Comparison of ENCODE assay signal across 24 mouse cellular contexts in genomic region chr1:51897160-51897572, GRCm38 (mm10). TPM values are rescaled to one million over a fixed set of nuclear protein-coding genes. Genes with fewer than 3 reads are reported as not detected.
DNase-seq lines count a peak whose midpoint lies in the region; ATAC-seq lines count a peak whose summit lies in the region.
"Had no signal": no experiment of that assay in that cellular context is flagged by ENCODE, and none has a peak within 500 bp of the region (broad histone marks: within the 10 kb centered on the region; RNA-seq: fewer than 3 reads in every experiment).

No protein-coding gene starts in this region.

- peaks cover 21% of the 10 kb centered on the region for H3K4me1 ChIP-seq in kidney, embryonic 14.5 days (ENCODE audit: control insufficient read depth, insufficient read depth, low read length)
- H3K4me1 ChIP-seq in midbrain, embryonic 12.5 days: peaks cover 32% of the 10 kb centered on the region
- H3K4me1 ChIP-seq in midbrain, embryonic 15.5 days: peaks cover 9% of the 10 kb centered on the region; the same call in 1 of the 2 replicates
- H3K4me1 ChIP-seq in embryonic facial prominence, embryonic 14.5 days (ENCODE audit: control insufficient read depth, insufficient read depth, low read length): peaks cover 32% of the 10 kb centered on the region
- H3K4me1 ChIP-seq in forebrain, embryonic 15.5 days: peaks cover 19% of the 10 kb centered on the region

- H3K36me3 ChIP-seq in kidney, embryonic 14.5 days (ENCODE audit: control insufficient read depth, insufficient read depth, low read length): no peaks in the 10 kb centered on the region
- H3K36me3 ChIP-seq in midbrain, embryonic 12.5 days: no peaks in the 10 kb centered on the region
- no peaks in the 10 kb centered on the region for H3K36me3 ChIP-seq in midbrain, embryonic 15.5 days (replicated peaks)
- H3K36me3 ChIP-seq in embryonic facial prominence, embryonic 14.5 days (ENCODE audit: control insufficient read depth, insufficient read depth, low read length): no peaks in the 10 kb centered on the region
- no peaks in the 10 kb centered on the region for H3K36me3 ChIP-seq in forebrain, embryonic 15.5 days
- H3K36me3 ChIP-seq: heart, embryonic 12.5 days; hindbrain, embryonic 10.5 days; limb, embryonic 15.5 days; liver, embryonic 15.5 days had no signal

- H3K27me3 ChIP-seq in kidney, embryonic 14.5 days (ENCODE audit: control insufficient read depth, insufficient read depth, low read length): no peaks in the 10 kb centered on the region
- H3K27me3 ChIP-seq in midbrain, embryonic 12.5 days: no peaks in the 10 kb centered on the region
- no peaks in the 10 kb centered on the region for H3K27me3 ChIP-seq in midbrain, embryonic 15.5 days (replicated peaks)
- H3K27me3 ChIP-seq in embryonic facial prominence, embryonic 14.5 days (replicated peaks; ENCODE audit: control insufficient read depth, insufficient read depth, low read length): no peaks in the 10 kb centered on the region
- no peaks in the 10 kb centered on the region for H3K27me3 ChIP-seq in forebrain, embryonic 15.5 days
- H3K27me3 ChIP-seq: heart, embryonic 12.5 days; limb, embryonic 15.5 days; liver, embryonic 15.5 days had no signal

- H3K4me3 ChIP-seq in kidney, embryonic 14.5 days (ENCODE audit: low read length): no peak overlapping the region
- no peak overlapping the region for H3K4me3 ChIP-seq in midbrain, embryonic 12.5 days
- no peak overlapping the region for H3K4me3 ChIP-seq in midbrain, embryonic 15.5 days
- no peak overlapping the region for H3K4me3 ChIP-seq in embryonic facial prominence, embryonic 14.5 days (ENCODE audit: low read depth, low read length)
- H3K4me3 ChIP-seq in forebrain, embryonic 15.5 days: no peak overlapping the region
- H3K4me3 ChIP-seq: heart, embryonic 12.5 days; hindbrain, embryonic 10.5 days; limb, embryonic 15.5 days; liver, embryonic 15.5 days had no signal

- no peak overlapping the region for H3K9ac ChIP-seq in kidney, embryonic 14.5 days (ENCODE audit: low read depth, low read length)
- no peak overlapping the region for H3K9ac ChIP-seq in midbrain, embryonic 12.5 days (replicated peaks)
- H3K9ac ChIP-seq in midbrain, embryonic 15.5 days: no peak overlapping the region
- no peak overlapping the region for H3K9ac ChIP-seq in embryonic facial prominence, embryonic 14.5 days (ENCODE audit: low read depth, low read length)
- no peak overlapping the region for H3K9ac ChIP-seq in forebrain, embryonic 15.5 days (replicated peaks)
- H3K9ac ChIP-seq: heart, embryonic 12.5 days; limb, embryonic 15.5 days; liver, embryonic 15.5 days had no signal

- WGBS in kidney, embryonic 14.5 days: 59% methylated on average over 6 of the region's 6 CpGs
- 55% methylated on average over 6 of the region's 6 CpGs for WGBS in midbrain, embryonic 12.5 days
- 26% methylated on average over 6 of the region's 6 CpGs for WGBS in midbrain, embryonic 15.5 days
- 45% methylated on average over 5 of the region's 6 CpGs for WGBS in embryonic facial prominence, embryonic 14.5 days
- WGBS in forebrain, embryonic 15.5 days: 22% methylated on average over 5 of the region's 6 CpGs

- H3K4me2 ChIP-seq in kidney, embryonic 14.5 days (replicated peaks; ENCODE audit: low read depth, low read length): no peak overlapping the region
- H3K4me2 ChIP-seq in midbrain, embryonic 12.5 days (replicated peaks): no peak overlapping the region
- H3K4me2 ChIP-seq in midbrain, embryonic 15.5 days: no peak overlapping the region
- no peak overlapping the region for H3K4me2 ChIP-seq in embryonic facial prominence, embryonic 14.5 days (ENCODE audit: low read depth, low read length)
- no peak overlapping the region for H3K4me2 ChIP-seq in forebrain, embryonic 15.5 days (replicated peaks)
- H3K4me2 ChIP-seq: heart, embryonic 12.5 days; limb, embryonic 15.5 days; liver, embryonic 15.5 days had no signal

- no peak overlapping the region for H3K27ac ChIP-seq in kidney, embryonic 14.5 days (ENCODE audit: low read depth, low read length)
- H3K27ac ChIP-seq in midbrain, embryonic 12.5 days (replicated peaks): no peak overlapping the region
- no peak overlapping the region for H3K27ac ChIP-seq in midbrain, embryonic 15.5 days
- H3K27ac ChIP-seq in embryonic facial prominence, embryonic 14.5 days (replicated peaks; ENCODE audit: low read depth, low read length): 0 out of 2 replicates have a peak overlapping the region, but pooled peaks have one; percentile 8
- no peak overlapping the region; the same call in 1 of the 2 replicates for H3K27ac ChIP-seq in forebrain, embryonic 15.5 days (replicated peaks)
- H3K27ac ChIP-seq: hindbrain, embryonic 10.5 days; limb, embryonic 15.5 days; liver, embryonic 15.5 days; stomach, postnatal 0 days had no signal

- peak; percentile 28; the same call in 1 of the 2 replicates for ATAC-seq in kidney, embryonic 14.5 days (ENCODE audit: low FRiP score, low TSS enrichment)
- ATAC-seq in midbrain, embryonic 12.5 days (ENCODE audit: low FRiP score, low read depth): peak; percentile 39
- ATAC-seq in midbrain, embryonic 15.5 days (replicated peaks): no peak
- peak; percentile 64 for ATAC-seq in embryonic facial prominence, embryonic 14.5 days (ENCODE audit: low read depth)
- ATAC-seq in forebrain, embryonic 15.5 days (replicated peaks): peak; percentile 49
- ATAC-seq: inflammation-experienced regulatory T-cells, adult 6 months had no signal

- no peak for DNase-seq in kidney, adult 8-10 months
- DNase-seq in embryonic facial prominence, embryonic 14.5 days (ENCODE audit: low spot score): peak; percentile 56
- DNase-seq in layer of hippocampus, adult 11-12 months (ENCODE audit: low spot score): no peak
- DNase-seq: adrenal gland, adult 2 months; cerebellum, adult 2 months; cerebellum, postnatal 25 days; gastrocnemius, postnatal 25 days; heart, adult 18-20 months; heart, postnatal 10 days; kidney, adult 18-20 months; kidney, postnatal 10 days; left cerebral cortex, postnatal 4 days; right cerebral cortex, postnatal 14 days; thymus, adult 2 months had no signal

- no peaks in the 10 kb centered on the region for H3K9me3 ChIP-seq in kidney, embryonic 14.5 days (ENCODE audit: control insufficient read depth, low read length)
- H3K9me3 ChIP-seq in midbrain, embryonic 12.5 days: no peaks in the 10 kb centered on the region
- no peaks in the 10 kb centered on the region for H3K9me3 ChIP-seq in midbrain, embryonic 15.5 days
- H3K9me3 ChIP-seq in embryonic facial prominence, embryonic 14.5 days (ENCODE audit: control insufficient read depth, low read length): no peaks in the 10 kb centered on the region
- no peaks in the 10 kb centered on the region for H3K9me3 ChIP-seq in forebrain, embryonic 15.5 days
- H3K9me3 ChIP-seq: heart, embryonic 12.5 days; hindbrain, embryonic 10.5 days; limb, embryonic 15.5 days; liver, embryonic 15.5 days had no signal

RNA-seq across cellular contexts. Expression of gene Myo1b, which starts 18.7 kb away (rescaled TPM):
- 54.4 and 88.8 TPM in 2 replicates for polyA plus RNA-seq in kidney, embryonic 14.5 days (2014; fragmentation: Nextera tagmentation; extraction: Ambion mirVana)
- polyA plus RNA-seq in midbrain, embryonic 12.5 days (2016; fragmentation: Nextera tagmentation; extraction: Ambion mirVana): 111 and 115 TPM in 2 replicates
- polyA plus RNA-seq in midbrain, embryonic 15.5 days (2015; fragmentation: Nextera tagmentation; extraction: Ambion mirVana): 69.4 and 69.6 TPM in 2 replicates
- 87.7 and 91.3 TPM in 2 replicates for polyA plus RNA-seq in embryonic facial prominence, embryonic 14.5 days (2014; fragmentation: Nextera tagmentation; extraction: Ambion mirVana)
- 86.4 and 94.5 TPM in 2 replicates for polyA plus RNA-seq in forebrain, embryonic 15.5 days (2015; fragmentation: Nextera tagmentation; extraction: Ambion mirVana)
